Mouse (Mus musculus) MN1 (cell line): Measurements from ENCODE around the gene Ublcp1.

Experiments
- DNase-seq: peaks from one replicate; pipeline ENCODE4 v3.0.0-alpha.2; 2016; ENCODE audit warnings: low spot score

The Ublcp1 gene

DNA sequence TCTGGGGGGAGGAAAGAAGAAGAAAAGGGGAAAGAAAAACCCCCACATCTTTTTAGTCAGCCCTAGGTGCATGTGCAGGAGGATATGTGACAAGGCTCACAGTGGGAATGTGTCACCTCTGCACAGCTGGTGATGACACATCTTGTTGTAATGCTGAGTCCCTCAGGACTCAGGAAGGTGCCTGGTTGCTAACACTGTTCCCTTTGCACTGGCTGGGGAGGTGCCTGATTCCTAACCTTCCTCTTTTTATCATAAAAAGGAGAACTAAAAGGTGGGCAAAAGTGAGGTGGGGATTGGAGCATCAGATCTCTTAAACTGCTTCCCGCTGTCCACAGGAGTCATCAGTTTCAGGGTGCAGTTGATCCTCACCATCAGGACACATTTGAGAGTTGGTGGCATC, 52.9 kb downstream of the Ublcp1 start:
- no peak for DNase-seq

DNA sequence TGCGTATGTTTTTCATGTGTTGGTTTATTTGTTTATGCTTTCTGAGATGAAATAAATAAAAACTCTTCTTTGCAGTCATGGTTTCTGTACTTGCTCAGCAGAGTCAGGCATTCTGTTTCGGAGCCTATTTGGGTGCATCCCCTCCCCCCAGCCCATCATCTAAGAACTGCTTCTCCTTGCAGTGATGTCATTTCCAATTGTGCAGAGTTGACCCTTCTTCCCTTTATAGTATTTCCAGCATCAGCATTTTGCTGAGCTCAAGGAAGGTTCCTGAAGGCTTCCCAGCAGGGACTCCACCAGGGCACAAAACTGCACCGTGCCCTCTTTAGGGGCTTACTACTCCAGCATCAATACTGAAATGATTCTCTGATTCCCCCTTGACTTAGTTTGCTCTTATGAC, 55.7 kb downstream of the Ublcp1 start:
- DNase-seq, result no peak

DNA sequence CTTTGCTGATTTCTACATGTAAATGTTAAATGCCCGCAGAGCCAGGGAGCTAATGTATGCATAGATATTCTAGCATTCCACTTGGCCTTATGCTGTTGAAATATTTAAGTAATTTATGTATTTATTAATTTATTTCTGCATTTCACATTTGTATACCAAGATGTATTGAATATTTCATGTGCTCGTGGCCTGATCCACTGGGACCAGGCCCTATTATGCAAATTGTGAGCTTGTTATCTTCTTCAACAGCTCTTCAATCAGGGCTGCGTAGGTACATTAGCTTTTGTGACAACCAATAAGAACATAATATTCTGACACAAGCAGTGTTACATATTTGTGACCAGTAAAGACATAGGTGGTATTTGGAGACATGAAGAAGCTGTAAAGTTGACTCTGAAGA, 56.9 kb downstream of the Ublcp1 start:
- DNase-seq, result no peak

DNA sequence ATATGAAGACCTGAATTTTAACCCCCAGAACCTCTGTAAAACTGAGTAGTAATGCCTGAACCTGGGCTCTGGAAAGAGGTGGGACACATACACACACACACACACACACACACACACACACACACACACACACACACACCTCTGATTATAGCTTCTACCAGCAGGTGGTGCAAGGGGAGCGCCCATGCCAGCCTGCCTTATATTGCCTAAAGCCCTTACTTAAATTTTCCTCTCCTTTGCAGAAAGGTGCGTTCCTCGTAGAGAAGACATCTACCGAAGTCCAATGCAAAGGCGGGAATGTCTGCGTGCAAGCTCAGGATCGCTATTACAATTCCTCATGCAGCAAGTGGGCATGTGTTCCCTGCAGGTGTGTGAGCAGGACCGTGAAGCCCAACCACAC, 58.0 kb downstream of the Ublcp1 start:
- DNase-seq, result no peak

DNA sequence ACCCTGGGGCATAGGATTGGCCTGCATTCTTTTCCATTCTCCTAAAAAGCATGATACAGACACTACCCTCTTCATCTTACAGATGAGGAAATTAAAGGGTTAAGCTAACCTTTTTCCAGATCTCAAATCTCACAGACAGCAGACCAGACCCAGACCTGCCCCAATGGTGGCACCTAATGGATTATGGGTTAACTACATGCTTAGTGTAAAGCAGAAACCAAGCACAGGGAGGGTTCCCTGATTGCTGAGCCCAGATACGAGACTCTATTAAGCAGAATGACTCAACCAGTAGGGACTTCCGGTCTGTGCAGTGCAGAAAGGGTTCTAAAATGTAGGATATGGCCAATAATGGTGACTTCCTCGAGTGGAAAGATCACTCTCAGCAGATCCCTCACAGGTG, 59.9 kb downstream of the Ublcp1 start:
- no peak for DNase-seq

DNA sequence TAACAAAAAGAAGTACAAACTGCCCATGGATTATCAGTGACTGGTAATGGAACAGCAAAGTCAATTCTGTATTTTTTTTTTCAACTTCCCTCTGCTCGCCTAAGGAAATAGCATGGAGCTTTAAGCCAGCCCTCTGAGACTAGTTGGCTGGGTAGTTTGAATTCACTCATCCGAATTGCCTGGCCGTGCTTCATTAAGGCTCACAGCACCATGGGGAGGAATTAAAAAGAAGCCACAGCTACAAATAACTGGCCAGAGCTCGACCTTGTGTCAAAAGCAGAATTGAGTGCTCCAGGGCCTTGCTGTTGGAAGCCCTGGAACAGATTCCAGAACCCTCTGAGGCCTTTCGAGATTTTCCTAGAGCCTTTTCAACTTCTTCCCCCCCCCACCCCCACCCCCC, 61.7 kb downstream of the Ublcp1 start:
- no peak for DNase-seq

DNA sequence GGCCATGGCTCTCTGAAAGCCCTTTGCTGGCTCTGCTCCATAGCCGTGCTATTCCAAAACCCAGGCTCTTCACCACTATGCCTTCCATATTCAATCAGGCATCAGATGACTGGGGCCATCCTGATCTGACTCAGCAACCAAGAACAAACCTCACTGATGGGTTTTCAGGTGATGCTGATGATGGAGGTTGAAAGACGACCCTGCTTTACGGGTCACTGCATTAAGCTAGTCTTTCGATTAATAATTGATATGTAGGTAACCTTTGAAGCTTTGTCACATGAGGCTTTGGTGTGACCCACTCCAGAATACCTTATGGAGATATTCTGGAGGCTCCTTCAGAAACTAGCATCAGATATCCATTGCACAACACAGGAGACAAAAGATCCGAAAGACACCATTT, 63.8 kb downstream of the Ublcp1 start:
- no peak for DNase-seq

DNA sequence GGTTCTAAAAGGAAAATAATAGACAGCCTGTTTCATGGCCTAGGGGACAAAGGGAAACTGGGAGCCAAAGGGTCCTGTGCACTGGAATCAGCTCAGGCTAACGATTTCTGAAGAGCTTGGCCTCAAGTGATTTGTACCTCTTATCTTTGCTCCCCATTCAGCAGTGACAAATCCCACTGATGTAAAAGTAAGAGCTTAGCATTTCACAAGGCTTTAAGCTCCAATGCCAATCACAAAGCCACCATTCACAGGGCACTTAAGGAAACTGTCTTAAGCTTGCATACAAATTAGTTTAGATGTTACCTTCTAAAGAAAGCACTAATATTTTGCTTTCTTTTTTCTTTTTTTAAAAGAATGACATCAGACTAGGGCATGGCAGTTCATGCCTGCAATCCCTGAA, 64.3 kb downstream of the Ublcp1 start:
- DNase-seq, result no peak

DNA sequence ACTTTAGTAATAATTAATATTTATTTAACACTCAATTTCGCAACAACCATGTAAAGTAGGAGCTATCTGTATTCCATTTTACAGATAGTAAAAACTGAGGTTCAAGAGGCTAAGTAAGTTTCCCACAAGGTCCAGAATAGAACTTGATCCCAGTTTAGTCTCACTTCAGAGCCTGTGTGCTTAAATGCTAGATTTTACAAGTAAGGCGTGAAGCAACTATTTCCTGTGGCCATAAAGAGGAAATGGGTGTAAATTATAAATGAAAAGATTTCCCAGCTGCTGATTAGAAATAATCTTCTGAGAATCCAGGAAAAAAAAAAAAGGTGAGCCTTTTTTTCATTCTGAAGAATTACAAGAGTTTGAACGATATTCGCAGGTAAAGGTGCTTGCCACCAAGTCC, 65.2 kb downstream of the Ublcp1 start:
- no peak for DNase-seq
